Mouse (Mus musculus): ENCODE results near the gene Gm4724.
"Not testable (repeated sequence)": the region's sequence is repeated elsewhere in the genome, so short reads cannot be mapped to it uniquely, and the experiment has no call there.

The Gm4724 gene

DNA sequence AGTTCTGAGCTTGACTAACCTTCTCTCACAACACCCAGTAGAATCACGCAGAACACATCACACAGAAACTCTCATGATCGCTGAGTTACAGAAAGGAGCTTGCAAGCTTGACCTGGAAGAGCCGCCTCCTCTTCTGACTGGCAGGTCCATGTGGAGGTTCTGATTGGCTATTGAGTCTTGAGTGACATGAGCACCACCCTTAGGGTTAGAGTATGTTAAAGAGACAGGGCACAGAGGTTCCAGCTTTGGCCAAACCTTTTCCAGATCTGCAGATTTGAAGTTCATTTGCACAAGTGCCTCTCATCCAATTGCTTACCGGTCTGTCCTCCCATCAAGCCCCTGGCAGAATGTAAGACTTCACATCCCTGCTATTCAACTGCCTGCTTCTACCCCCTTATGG lies at the start of gene Gm4724:
Gene Gm4724, minus strand, starts transcription at position 101 of the 400 bp plus-strand sequence.
- not testable (repeated sequence) for DNase-seq (ENCODE audit: low spot score in 2 of 2)

DNA sequence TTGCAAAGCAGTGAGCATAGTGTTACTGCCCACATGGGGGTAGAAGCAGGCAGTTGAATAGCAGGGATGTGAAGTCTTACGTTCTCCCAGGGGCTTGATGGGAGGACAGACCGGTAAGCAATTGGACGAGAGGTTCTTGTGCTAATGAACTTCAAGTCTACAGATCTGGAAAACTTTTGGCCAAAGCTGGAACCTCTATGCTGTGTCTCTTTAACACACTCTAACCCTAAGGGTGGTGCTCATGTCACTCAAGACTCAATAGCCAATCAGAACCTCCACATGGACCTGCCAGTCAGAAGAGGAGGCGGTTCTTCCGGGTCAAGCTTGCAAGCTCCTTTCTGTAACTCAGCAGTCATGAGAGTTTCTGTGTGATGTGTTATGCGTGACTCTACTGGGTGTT lies 34.1 kb upstream of the Gm4724 start, which contains the start of gene Zfp965:
Gene Zfp965, plus strand, starts transcription at position 301 of the 400 bp plus-strand sequence.
- DNase-seq (ENCODE audit: low spot score in 2 of 2), result not testable (repeated sequence)

Measured in natural killer cell, adult 2 months (primary cell).